Mouse (Mus musculus) 3134 (cell line): Measurements from ENCODE around the gene Gm9922.

Source experiments
- DNase-seq: peaks from one replicate; pipeline ENCODE4 v3.0.0-alpha.2; 2011; ENCODE audit warnings: low spot score; ENCODE audit not compliant: insufficient read length; ENCODE audit errors: extremely low read depth

Gene Gm9922

DNA sequence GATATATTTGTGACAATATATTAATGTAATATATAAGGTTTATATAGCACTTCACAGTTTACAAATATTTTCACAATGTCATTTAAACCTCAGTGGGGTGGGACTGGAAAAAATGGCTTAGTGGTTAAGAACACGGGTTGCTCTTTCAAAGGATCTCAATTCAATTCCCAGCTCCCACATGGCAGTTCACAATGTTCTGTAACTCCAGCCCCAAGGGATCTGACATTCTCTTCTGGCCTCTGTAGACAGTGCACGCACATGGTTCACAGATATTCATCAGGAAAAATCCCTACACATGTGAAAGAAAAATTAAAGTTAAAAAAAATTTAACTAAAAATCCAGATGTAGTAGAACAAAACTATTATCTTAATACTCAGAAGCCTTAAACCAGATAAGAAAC, 41.2 kb downstream of the Gm9922 start:
- no peak for DNase-seq

DNA sequence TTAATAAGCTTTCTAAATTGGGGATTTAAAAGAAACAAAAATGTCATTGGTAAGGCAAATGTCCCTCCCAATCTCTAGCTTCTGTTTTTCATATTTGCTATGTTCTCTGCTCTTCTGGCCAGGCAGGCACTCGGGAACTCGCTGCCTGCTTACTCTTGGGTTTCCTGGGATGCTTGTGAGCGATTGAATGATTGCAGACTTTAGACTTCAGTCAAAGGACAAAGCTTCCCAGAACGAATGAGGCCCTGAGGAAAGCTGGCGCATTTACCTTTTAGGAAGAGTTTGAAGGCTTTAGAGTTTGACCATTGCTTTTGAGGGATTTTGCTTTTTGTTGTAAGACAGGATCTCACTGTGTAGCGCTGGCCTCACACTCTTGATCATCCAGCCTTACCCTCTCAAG, 41.9 kb downstream of the Gm9922 start:
- DNase-seq: no peak
